Mouse (Mus musculus) liver, embryonic 14.5 days (tissue): ENCODE results near the gene Nrg3.

ENCODE experiments used
- CTCF ChIP-seq: IDR thresholded peaks from 2 replicates; pipeline ENCODE4 v1.5.1; 2016; ENCODE audit warnings: antibody characterized with exemption, low read depth, control low read depth
- EP300 ChIP-seq: IDR thresholded peaks from 2 replicates; pipeline ENCODE4 v1.6.1; 2016; ENCODE audit warnings: antibody characterized with exemption, low read depth

DNA sequence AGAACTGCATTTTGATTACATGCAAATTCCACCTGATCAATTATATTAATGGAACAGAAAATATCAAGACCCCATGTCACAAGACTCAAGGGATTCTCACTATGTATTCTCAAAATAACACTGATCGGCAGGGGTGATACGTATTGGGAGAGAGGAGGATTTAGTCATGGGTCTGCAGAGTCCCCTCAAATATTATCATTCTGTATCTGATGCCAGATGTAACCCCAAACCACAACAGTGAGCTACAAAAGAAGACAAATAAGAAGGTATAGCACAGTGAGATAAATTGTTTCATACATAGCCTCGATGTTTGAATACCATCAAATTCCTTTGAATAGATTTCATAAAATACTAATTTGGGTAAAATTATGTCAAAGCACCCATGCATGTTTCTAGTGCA lies 842.8 kb downstream of the Nrg3 start:
- TF ChIP-seq CTCF (no peak), EP300 (no peak)
